1 mouse cellular context compared by ENCODE assay signal in the genomic region with DNA sequence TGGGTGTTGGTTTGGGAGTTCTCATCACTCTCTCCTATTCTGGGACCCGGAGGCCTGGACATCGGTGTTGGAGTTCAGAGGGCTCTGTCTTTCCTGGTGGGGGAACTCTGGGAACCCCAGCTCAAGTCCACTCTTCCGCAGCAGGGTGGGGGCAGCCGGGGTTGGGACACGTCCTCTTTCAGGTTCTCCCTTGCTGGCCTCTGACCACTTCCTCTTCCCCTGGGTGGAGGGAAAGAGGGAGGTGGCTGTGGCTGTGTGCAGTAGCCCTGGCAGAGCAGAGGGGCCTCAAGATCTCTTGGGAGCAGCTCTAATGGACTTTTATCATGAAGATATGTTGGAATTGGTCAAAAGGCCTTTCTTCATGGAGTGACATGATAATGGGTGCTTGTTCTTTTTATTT.
TF ChIP-seq lines count a peak whose summit lies in the region.

No protein-coding gene starts in this region.

TF ChIP-seq in CH12.LX, 34 proteins besides CTCF, POLR2A, EP300 and RAD21 (continued from another document):
- peak; percentile 58 for TF ChIP-seq ETS1 (conservative IDR thresholded peaks at IDR 0.05; ENCODE audit: low read depth, low read length)
- peak; percentile 72; the same call in 1 of the 2 replicates for TF ChIP-seq CHD1 (IDR thresholded peaks at IDR 0.05; ENCODE audit: low read depth, low read length)
- TF ChIP-seq MAX (IDR thresholded peaks at IDR 0.05; ENCODE audit: low read length): no peak
- TF ChIP-seq BHLHE40 (IDR thresholded peaks at IDR 0.05; ENCODE audit: low read depth, low read length): peak; percentile 67
- TF ChIP-seq MYC (IDR thresholded peaks at IDR 0.05; ENCODE audit: low read depth, low read length): no peak
- TF ChIP-seq E2F4 (IDR thresholded peaks at IDR 0.05; ENCODE audit: insufficient replicate concordance, low read depth, low read length): no peak
TF ChIP-seq in CH12.LX: peak in this region for 14.
